Mouse (Mus musculus): ENCODE measurements around the gene Slc38a3.

Slc38a3 gene

GRCm38 (mm10) chr9:107696106-107696479, 26.8 kb upstream of the Slc38a3 start:
- CTCF ChIA-PET = interaction anchor here (0.5 kb wide), 1 partner anchor 22 kb away, joined by 3 read pairs; no protein-coding TSS in a partner anchor

GRCm38 (mm10) chr9:107695441-107696105, 26.2 kb upstream of the Slc38a3 start:
- CTCF ChIA-PET = no interaction called here

GRCm38 (mm10) chr9:107694627-107695026, 25.3 kb upstream of the Slc38a3 start:
- CTCF ChIA-PET = no interaction called here

- CTCF ChIA-PET = no interaction called here
Observed at GRCm38 (mm10) chr9:107693433-107693987, 24.2 kb upstream of the Slc38a3 start.

- CTCF ChIA-PET = no interaction called here
Observed at GRCm38 (mm10) chr9:107692785-107693184, 23.5 kb upstream of the Slc38a3 start.

GRCm38 (mm10) chr9:107690391-107690790, 21.1 kb upstream of the Slc38a3 start:
- CTCF ChIA-PET = no interaction called here

GRCm38 (mm10) chr9:107688939-107689338, 19.6 kb upstream of the Slc38a3 start:
- CTCF ChIA-PET = no interaction called here

- CTCF ChIA-PET = no interaction called here
Observed at GRCm38 (mm10) chr9:107688415-107688814, 19.1 kb upstream of the Slc38a3 start.

GRCm38 (mm10) chr9:107685231-107685981, 16.1 kb upstream of the Slc38a3 start:
- CTCF ChIA-PET = no interaction called here

- CTCF ChIA-PET = no interaction called here
Observed at GRCm38 (mm10) chr9:107682405-107682804, 13.1 kb upstream of the Slc38a3 start.

- CTCF ChIA-PET = interaction anchor here (0.9 to 1.8 kb wide), 2 partner anchors 33 to 34 kb away, joined by 3 to 9 read pairs; no protein-coding TSS in a partner anchor
Observed at GRCm38 (mm10) chr9:107679501-107679900, 10.2 kb upstream of the Slc38a3 start, which contains the start of gene Gnat1. Gene Gnat1 (minus strand): TSS chr9:107679712.

GRCm38 (mm10) chr9:107678861-107679260, 9.5 kb upstream of the Slc38a3 start:
- CTCF ChIA-PET = interaction anchor here (0.6 to 1.8 kb wide), 2 partner anchors 32 to 34 kb away, joined by 3 to 9 read pairs; no protein-coding TSS in a partner anchor

- CTCF ChIA-PET = interaction anchor here (0.6 to 1.8 kb wide), 8 partner anchors 21 to 294 kb away, joined by 3 to 10 read pairs (median 3); no protein-coding TSS in a partner anchor
Observed at GRCm38 (mm10) chr9:107677819-107678526, 8.6 kb upstream of the Slc38a3 start.

GRCm38 (mm10) chr9:107677091-107677784, 7.9 kb upstream of the Slc38a3 start:
- CTCF ChIA-PET = interaction anchor here (0.6 to 2.4 kb wide), 11 partner anchors 21 to 609 kb away, joined by 3 to 12 read pairs (median 3); no protein-coding TSS in a partner anchor

- CTCF ChIA-PET = interaction anchor here (0.6 to 2.4 kb wide), 5 partner anchors 31 to 610 kb away, joined by 3 to 12 read pairs (median 3); no protein-coding TSS in a partner anchor
Observed at GRCm38 (mm10) chr9:107676302-107676701, 7.0 kb upstream of the Slc38a3 start.

GRCm38 (mm10) chr9:107675671-107676301, 6.5 kb upstream of the Slc38a3 start:
- CTCF ChIA-PET = interaction anchor here (0.8 to 2.4 kb wide), 3 partner anchors 31 to 75 kb away, joined by 3 to 12 read pairs (median 6); no protein-coding TSS in a partner anchor

- CTCF ChIA-PET = interaction anchor here (0.6 to 2.4 kb wide), 2 partner anchors 30 to 69 kb away, joined by 3 to 12 read pairs; no protein-coding TSS in a partner anchor
Observed at GRCm38 (mm10) chr9:107674609-107675429, 5.5 kb upstream of the Slc38a3 start.

GRCm38 (mm10) chr9:107670259-107670658, 929 bp upstream of the Slc38a3 start:
- CTCF ChIA-PET = no interaction called here

GRCm38 (mm10) chr9:107668916-107669315, 414 bp downstream of the Slc38a3 start:
- CTCF ChIA-PET = no interaction called here

GRCm38 (mm10) chr9:107668011-107668410, 1.3 kb downstream of the Slc38a3 start:
- CTCF ChIA-PET = no interaction called here
